15 mouse cellular contexts compared by ENCODE assay signal in genomic region chr4:155898318-155898717, GRCm38 (mm10).
DNase-seq lines count a peak whose midpoint lies in the region; ATAC-seq lines count a peak whose summit lies in the region.
"Had no signal": no experiment of that assay in that cellular context is flagged by ENCODE, and none has a peak within 500 bp of the region (broad histone marks: within the 10 kb centered on the region; RNA-seq: fewer than 3 reads in every experiment).

No protein-coding gene starts in this region.

- ATAC-seq in cerebellum, adult (ENCODE audit: insufficient number of reproducible peaks, low FRiP score, low TSS enrichment), result no peak
- ATAC-seq: activated CD4-positive, CD25-positive, alpha-beta regulatory T cell, adult 4 months; forebrain, embryonic 13.5 days; forebrain, postnatal 0 days; hindbrain, embryonic 16.5 days; inflammation-experienced regulatory T-cells, adult 6 months; intestine, postnatal 0 days; Patski had no signal

- DNase-seq in cerebellum, postnatal 25 days, result peak; percentile 14 to 15
- peak; percentile 1 for DNase-seq in lung, postnatal 10 days
- DNase-seq in lung, postnatal 25 days (ENCODE audit: low spot score), result no peak
- DNase-seq in 3T3-L1 (ENCODE audit: low read depth, low spot score), result peak; percentile 10
- peak; percentile 24 for DNase-seq in 416B (ENCODE audit: low read depth)
- no peak for DNase-seq in layer of hippocampus, adult 9-11 months
- DNase-seq: adrenal gland, postnatal 36 days; forebrain, postnatal 0 days had no signal

Comparison
In these comparisons a context has a peak if more than half of its experiments do, and no peak if none do; other contexts are left out.
1. DNase-seq: peak in cerebellum, postnatal 25 days (2 of 2), lung, postnatal 10 days (single experiment), 3T3-L1 (single experiment) and 416B (single experiment); none in lung, postnatal 25 days (single experiment) and layer of hippocampus, adult 9-11 months (single experiment).